In genomic region chr12:65189213-65189612, GRCm38 (mm10) we compare ENCODE assay signal across 24 mouse cellular contexts. TPM values are rescaled to one million over a fixed set of nuclear protein-coding genes. Genes with fewer than 3 reads are reported as not detected.
"Had no signal": no experiment of that assay in that cellular context is flagged by ENCODE, and none has a peak within 500 bp of the region (broad histone marks: within the 10 kb centered on the region; RNA-seq: fewer than 3 reads in every experiment).

No protein-coding gene starts in this region.

- H3K27me3 ChIP-seq: megakaryocyte, embryonic 14.5 days; midbrain, embryonic 13.5 days; midbrain, embryonic 15.5 days; neural tube, embryonic 13.5 days; neural tube, embryonic 15.5 days; stomach, embryonic 15.5 days had no signal

- ATAC-seq: midbrain, embryonic 13.5 days; midbrain, embryonic 15.5 days had no signal

- H3K4me1 ChIP-seq: midbrain, embryonic 13.5 days; midbrain, embryonic 15.5 days; neural tube, embryonic 13.5 days; neural tube, embryonic 15.5 days; stomach, embryonic 15.5 days had no signal

- H3K36me3 ChIP-seq: midbrain, embryonic 13.5 days; midbrain, embryonic 15.5 days; neural tube, embryonic 13.5 days; neural tube, embryonic 15.5 days; stomach, embryonic 15.5 days had no signal

- DNase-seq: lung, adult 18-20 months; lung, embryonic 14.5 days; lung, postnatal 10 days; lung, postnatal 4 days; retina, postnatal 1 day; right cerebral cortex, adult 18-20 months; thymus, adult 2 months; thymus, postnatal 25 days; thymus, postnatal 4 days had no signal

- H3K4me3 ChIP-seq: megakaryocyte, embryonic 14.5 days; midbrain, embryonic 13.5 days; midbrain, embryonic 15.5 days; neural tube, embryonic 13.5 days; neural tube, embryonic 15.5 days; stomach, embryonic 15.5 days had no signal

- H3K9me3 ChIP-seq: megakaryocyte, embryonic 14.5 days; midbrain, embryonic 13.5 days; midbrain, embryonic 15.5 days; neural tube, embryonic 13.5 days; neural tube, embryonic 15.5 days; stomach, embryonic 15.5 days had no signal

RNA-seq across cellular contexts. Expression of gene Wdr20rt, which starts 36.1 kb away (rescaled TPM):
- total RNA-seq: midbrain, postnatal 0 days; monocyte, adult 5-6 weeks had no signal
- polyA plus RNA-seq: liver, embryonic 16.5 days; lung, embryonic 14.5 days; lung, embryonic 16.5 days; midbrain, embryonic 11.5 days; midbrain, embryonic 13.5 days; midbrain, embryonic 15.5 days; midbrain, postnatal 0 days; neural tube, embryonic 11.5 days; neural tube, embryonic 13.5 days; neural tube, embryonic 15.5 days; spleen, adult 2 months; stomach, embryonic 15.5 days; stomach, postnatal 0 days; thymus, adult 2 months; urinary bladder, adult 2 months had no signal
